Mouse (Mus musculus) cerebellum, adult 2 months (tissue): ENCODE results near the gene Nup188.

Source experiments
- CTCF ChIP-seq: fragments of 200-500 bp; IDR thresholded peaks from 2 replicates; pipeline ENCODE4 v1.5.1; 2011; ENCODE audit warnings: low read depth, mild to moderate bottlenecking, control low read depth, low read length, moderate library complexity, borderline replicate concordance; ENCODE audit not compliant: insufficient read depth
- POLR2A ChIP-seq: fragments of 200-500 bp; IDR thresholded peaks from 2 replicates; pipeline ENCODE4 v1.6.1; 2011; ENCODE audit warnings: low read length, control low read depth, borderline replicate concordance; ENCODE audit not compliant: insufficient read depth

DNA sequence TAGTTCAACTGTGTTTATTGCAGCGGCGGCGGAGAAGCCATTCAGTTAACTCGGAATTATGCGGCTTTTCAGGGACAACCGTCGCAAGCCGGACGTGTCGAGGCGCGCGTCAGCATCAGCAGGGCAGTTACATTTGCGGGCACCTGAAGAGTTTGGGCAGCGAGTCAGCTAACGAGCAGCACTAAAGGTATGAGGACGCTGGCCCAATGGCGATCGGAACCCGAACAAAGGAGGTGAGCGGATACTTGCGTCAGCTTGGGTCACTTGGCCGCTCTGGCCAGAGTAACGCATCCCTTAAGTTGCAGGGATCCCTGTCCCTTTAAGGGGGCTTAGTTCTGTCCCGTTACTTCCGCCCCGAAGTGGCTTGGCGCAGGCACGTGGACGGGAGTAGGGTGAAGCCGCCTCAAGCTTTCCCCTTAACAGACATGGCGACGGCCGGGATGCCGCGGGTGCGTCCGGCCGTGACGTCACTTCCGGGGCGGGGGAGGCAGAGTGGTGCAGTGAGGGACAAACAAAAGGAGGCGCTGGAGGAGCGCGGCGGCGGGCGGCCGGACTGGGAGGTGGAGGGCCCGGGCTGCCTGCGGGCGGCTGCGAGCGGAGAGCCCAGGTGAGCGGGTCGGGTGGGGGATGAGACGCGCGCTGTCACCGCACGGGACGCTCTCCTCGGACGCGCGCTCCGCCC lies 48.9 kb upstream of the Nup188 start, which contains the start of gene Lrrc8a:
- TF ChIP-seq CTCF (peak; percentile 24; the same call in 1 of the 2 replicates), POLR2A (peak; percentile 62; the same call in 1 of the 2 replicates)
